Mouse (Mus musculus) kidney, postnatal 14 days (tissue): ENCODE data around the gene Neurod2.

Source experiments
- DNase-seq: peaks from one replicate; pipeline ENCODE4 v3.0.0; 2022; ENCODE audit warnings: mixed read lengths

Neurod2 gene

GRCm38 (mm10) chr11:98329081-98329959 is at the start of gene Neurod2:
Gene Neurod2 (minus strand): TSS chr11:98329648.
- DNase-seq: no peak

GRCm38 (mm10) chr11:98377787-98378186 is 48.3 kb upstream of the Neurod2 start:
- no peak for DNase-seq

GRCm38 (mm10) chr11:98376756-98377155 is 47.3 kb upstream of the Neurod2 start:
- no peak for DNase-seq

- DNase-seq: no peak
Measured at GRCm38 (mm10) chr11:98374266-98374665, 44.8 kb upstream of the Neurod2 start.

- no peak for DNase-seq
Measured at GRCm38 (mm10) chr11:98373244-98373643, 43.8 kb upstream of the Neurod2 start.

- peak; percentile 64 for DNase-seq
Measured at GRCm38 (mm10) chr11:98372406-98372805, 43.0 kb upstream of the Neurod2 start.

GRCm38 (mm10) chr11:98371556-98372240 is 42.2 kb upstream of the Neurod2 start:
- no peak for DNase-seq

- DNase-seq: no peak
Measured at GRCm38 (mm10) chr11:98370588-98370987, 41.1 kb upstream of the Neurod2 start.

GRCm38 (mm10) chr11:98369337-98369736 is 39.9 kb upstream of the Neurod2 start:
- no peak for DNase-seq

- no peak for DNase-seq
Measured at GRCm38 (mm10) chr11:98367863-98368186, 38.4 kb upstream of the Neurod2 start.

GRCm38 (mm10) chr11:98367171-98367862 is 37.9 kb upstream of the Neurod2 start:
- DNase-seq: no peak

- DNase-seq: no peak
Measured at GRCm38 (mm10) chr11:98366290-98366689, 36.8 kb upstream of the Neurod2 start.

GRCm38 (mm10) chr11:98364410-98364809 is 35.0 kb upstream of the Neurod2 start:
- no peak for DNase-seq

- no peak for DNase-seq
Measured at GRCm38 (mm10) chr11:98363817-98364216, 34.4 kb upstream of the Neurod2 start.

- no peak for DNase-seq
Measured at GRCm38 (mm10) chr11:98360866-98361521, 31.5 kb upstream of the Neurod2 start.

GRCm38 (mm10) chr11:98358161-98359083 is 29.0 kb upstream of the Neurod2 start, which contains the start of gene Stard3:
Gene Stard3 (plus strand): TSS chr11:98358368.
- peak; percentile 94 for DNase-seq

- peak; percentile 68 for DNase-seq
Measured at GRCm38 (mm10) chr11:98357396-98358160, 28.1 kb upstream of the Neurod2 start.

GRCm38 (mm10) chr11:98356625-98357394 is 27.4 kb upstream of the Neurod2 start:
- no peak for DNase-seq

- DNase-seq: peak; percentile 71
Measured at GRCm38 (mm10) chr11:98355732-98356299, 26.4 kb upstream of the Neurod2 start.

- no peak for DNase-seq
Measured at GRCm38 (mm10) chr11:98354445-98354844, 25.0 kb upstream of the Neurod2 start.
